ENCODE assay signal across 45 mouse cellular contexts in the genomic region with DNA sequence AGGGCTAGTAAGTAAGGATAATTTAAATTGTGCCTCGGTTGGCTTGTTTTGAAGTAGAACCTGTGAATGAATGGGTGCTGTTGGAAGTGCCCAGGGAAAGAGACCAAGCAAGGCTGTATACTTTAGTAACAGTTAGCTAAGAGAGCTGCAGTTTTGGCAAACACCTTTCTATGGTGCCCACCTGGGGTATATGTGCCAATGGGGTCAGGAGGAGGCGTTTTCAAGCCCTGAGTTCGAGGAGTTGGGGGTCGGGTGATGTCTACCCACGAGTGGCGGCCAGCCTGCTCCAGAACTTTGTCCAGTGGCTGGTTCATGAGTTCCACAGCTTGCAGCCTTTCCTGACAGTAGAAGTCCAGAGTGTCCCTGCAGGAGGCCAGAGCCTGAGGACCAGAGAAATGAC. TPM values are rescaled to one million over a fixed set of nuclear protein-coding genes. Genes with fewer than 3 reads are reported as not detected.
"Had no signal": no experiment of that assay in that cellular context is flagged by ENCODE, and none has a peak within 500 bp of the region (broad histone marks: within the 10 kb centered on the region; RNA-seq: fewer than 3 reads in every experiment).

No protein-coding gene starts in this region.

- H3K27me3 ChIP-seq: limb, embryonic 15.5 days; lung, embryonic 15.5 days; midbrain, embryonic 15.5 days had no signal

- H3K4me1 ChIP-seq: liver, embryonic 13.5 days; liver, embryonic 15.5 days had no signal

- H3K4me3 ChIP-seq: limb, embryonic 10.5 days; limb, embryonic 12.5 days; limb, embryonic 13.5 days; limb, embryonic 15.5 days; liver, embryonic 12.5 days; liver, embryonic 13.5 days; liver, embryonic 15.5 days; lung, embryonic 15.5 days; megakaryocyte, embryonic 14.5 days; midbrain, embryonic 10.5 days; midbrain, embryonic 12.5 days; midbrain, embryonic 13.5 days; midbrain, embryonic 15.5 days; myocyte had no signal

- H3K36me3 ChIP-seq: limb, embryonic 10.5 days; limb, embryonic 12.5 days; limb, embryonic 13.5 days; limb, embryonic 15.5 days; liver, embryonic 12.5 days; liver, embryonic 13.5 days; liver, embryonic 15.5 days; lung, embryonic 15.5 days; midbrain, embryonic 10.5 days; midbrain, embryonic 12.5 days; midbrain, embryonic 13.5 days; midbrain, embryonic 15.5 days had no signal

- H3K27ac ChIP-seq: limb, embryonic 10.5 days; limb, embryonic 12.5 days; limb, embryonic 13.5 days; limb, embryonic 15.5 days; liver, embryonic 12.5 days; liver, embryonic 13.5 days; liver, embryonic 14.5 days; liver, embryonic 15.5 days; lung, embryonic 15.5 days; macrophage; midbrain, embryonic 10.5 days; midbrain, embryonic 12.5 days; midbrain, embryonic 13.5 days; midbrain, embryonic 15.5 days had no signal

- DNase-seq: left cerebral cortex, postnatal 4 days; liver; liver, embryonic 13.5 days; liver, postnatal 0 days; lung, adult 18-20 months; lung, adult 2 months; lung, embryonic 14.5 days; lung, postnatal 10 days; lung, postnatal 14 days; lung, postnatal 36 days; lung, postnatal 4 days; midbrain, embryonic 14.5 days had no signal

- H3K9me3 ChIP-seq: limb, embryonic 10.5 days; limb, embryonic 12.5 days; limb, embryonic 13.5 days; limb, embryonic 15.5 days; liver, embryonic 12.5 days; liver, embryonic 13.5 days; liver, embryonic 15.5 days; lung, embryonic 15.5 days; midbrain, embryonic 10.5 days; midbrain, embryonic 12.5 days; midbrain, embryonic 13.5 days; midbrain, embryonic 15.5 days had no signal

RNA-seq across cellular contexts. Expression of gene Ccdc105, which starts 3.9 kb away (rescaled TPM):
- total RNA-seq: liver, adult 2 months; megakaryocyte progenitor cell, adult 5-6 weeks; megakaryocyte, adult 5-6 weeks; megakaryocyte-erythroid progenitor cell, adult 5-6 weeks; monocyte, adult 5-6 weeks had no signal
- polyA plus RNA-seq: limb, embryonic 11.5 days; liver, adult 2 months; liver, embryonic 11.5 days; liver, embryonic 12.5 days; liver, embryonic 13.5 days; liver, embryonic 14.5 days; liver, embryonic 15.5 days; liver, embryonic 16.5 days; liver, postnatal 0 days; lung, adult 2 months; lung, postnatal 0 days; macrophage; midbrain, embryonic 10.5 days; myocyte had no signal

RNA-seq across cellular contexts. Expression of gene Casp14, which starts 30.9 kb away (rescaled TPM):
- total RNA-seq: left cerebral cortex, adult 8-10 months; left cerebral cortex, postnatal 10 days; left cerebral cortex, postnatal 14 days; left cerebral cortex, postnatal 25 days; left cerebral cortex, postnatal 36 days; left cerebral cortex, postnatal 4 days; liver, adult 2 months; megakaryocyte progenitor cell, adult 5-6 weeks; megakaryocyte, adult 5-6 weeks; megakaryocyte-erythroid progenitor cell, adult 5-6 weeks; monocyte, adult 5-6 weeks had no signal
- polyA plus RNA-seq: liver, adult 2 months; liver, embryonic 11.5 days; liver, embryonic 12.5 days; liver, embryonic 13.5 days; liver, embryonic 14.5 days; liver, embryonic 15.5 days; liver, embryonic 16.5 days; liver, postnatal 0 days; lung, embryonic 14.5 days; lung, embryonic 16.5 days; lung, postnatal 0 days; macrophage; midbrain, embryonic 10.5 days; midbrain, embryonic 11.5 days; midbrain, embryonic 12.5 days; midbrain, embryonic 13.5 days; midbrain, embryonic 14.5 days; midbrain, embryonic 15.5 days; midbrain, embryonic 16.5 days; midbrain, postnatal 0 days; myocyte had no signal

RNA-seq across cellular contexts. Expression of gene Slc1a6, which starts 31.4 kb away (rescaled TPM):
- total RNA-seq: megakaryocyte progenitor cell, adult 5-6 weeks; megakaryocyte, adult 5-6 weeks; megakaryocyte-erythroid progenitor cell, adult 5-6 weeks; monocyte, adult 5-6 weeks had no signal
- polyA plus RNA-seq: macrophage had no signal
